Mouse (Mus musculus) midbrain, postnatal 0 days (tissue): ENCODE data around the gene Cideb. TPM values are rescaled to one million over a fixed set of nuclear protein-coding genes. Genes with fewer than 3 reads are reported as not detected.

ENCODE experiments used
- ATAC-seq: fragments of 200-750 bp; cut with Nextera tagmentation; 2 replicates; pipeline ENCODE4 v1.8.0; 2017; ENCODE audit warnings: moderate number of reproducible peaks, mild to moderate bottlenecking, moderate TSS enrichment, moderate library complexity; ENCODE audit not compliant: low FRiP score
- DNase-seq: peaks from one replicate; pipeline ENCODE4 v3.0.0-alpha.2; 2015; ENCODE audit warnings: low spot score
- H3K27ac ChIP-seq: fragments of 300-500 bp; sonication (generic); 2 replicates; pipeline ENCODE4 v1.5.1; 2014; ENCODE audit warnings: low read depth, mild to moderate bottlenecking, low read length, mixed read lengths
- H3K27me3 ChIP-seq: fragments of 300-500 bp; sonication (generic); 2 replicates; pipeline ENCODE4 v1.6.1; 2014; ENCODE audit warnings: low read length, control low read depth, mixed read lengths; ENCODE audit not compliant: insufficient read depth
- H3K36me3 ChIP-seq: fragments of 300-500 bp; sonication (generic); 2 replicates; pipeline ENCODE4 v1.6.1; 2014; ENCODE audit warnings: low read length, control low read depth, mixed read lengths; ENCODE audit not compliant: insufficient read depth
- H3K4me1 ChIP-seq: fragments of 300-500 bp; sonication (generic); 2 replicates; pipeline ENCODE4 v1.6.1; 2014; ENCODE audit warnings: mild to moderate bottlenecking, control low read depth, antibody characterized with exemption, low read length, mixed read lengths; ENCODE audit not compliant: insufficient read depth
- H3K4me2 ChIP-seq: fragments of 300-500 bp; sonication (generic); 2 replicates; pipeline ENCODE4 v1.6.1; 2014; ENCODE audit warnings: low read depth, mild to moderate bottlenecking, low read length, mixed read lengths; ENCODE audit not compliant: poor library complexity, severe bottlenecking
- H3K4me3 ChIP-seq: fragments of 300-500 bp; sonication (generic); 2 replicates; pipeline ENCODE4 v1.5.1; 2014; ENCODE audit warnings: low read depth, mild to moderate bottlenecking, low read length, moderate library complexity
- H3K9ac ChIP-seq: fragments of 300-500 bp; sonication (generic); replicated peaks from 2 replicates; pipeline ENCODE4 v1.6.1; 2014; ENCODE audit warnings: mild to moderate bottlenecking, low read length, moderate library complexity, mixed read lengths; ENCODE audit not compliant: poor library complexity, severe bottlenecking
- H3K9me3 ChIP-seq: fragments of 300-500 bp; sonication (generic); 2 replicates; pipeline ENCODE4 v1.6.1; 2016; ENCODE audit warnings: low read length, control low read depth
- CTCF ChIP-seq: IDR thresholded peaks from 2 replicates; pipeline ENCODE4 v1.5.1; 2016; ENCODE audit warnings: antibody characterized with exemption, mild to moderate bottlenecking
- WGBS: fragments of 180-500 bp; shearing (Covaris S2); extraction: QIAGEN DNeasy Blood & Tissue Kit; methylation state at CpG from one replicate; pipeline ENCODE4 v1.1.7; 2014; 5-methylcytosine and 5-hydroxymethylcytosine counted together
- polyA plus RNA-seq: library from polyadenylated mRNA; unstranded; fragments of >200 nt; fragmentation: Nextera tagmentation; extraction: Ambion mirVana; gene quantifications from 2 replicates; pipeline ENCODE4 v1.2.1, GENCODE M21; 2015
- total RNA-seq: library from RNA; depleted of rRNA; stranded (reverse); fragments of >200 nt; gene quantifications from 2 replicates; pipeline ENCODE4 v1.2.3, GENCODE M21; 2014

Cideb gene
- total and polyA plus RNA-seq, 2 experiments from 2014 or later, result 1.1 to 2.6 TPM

DNA sequence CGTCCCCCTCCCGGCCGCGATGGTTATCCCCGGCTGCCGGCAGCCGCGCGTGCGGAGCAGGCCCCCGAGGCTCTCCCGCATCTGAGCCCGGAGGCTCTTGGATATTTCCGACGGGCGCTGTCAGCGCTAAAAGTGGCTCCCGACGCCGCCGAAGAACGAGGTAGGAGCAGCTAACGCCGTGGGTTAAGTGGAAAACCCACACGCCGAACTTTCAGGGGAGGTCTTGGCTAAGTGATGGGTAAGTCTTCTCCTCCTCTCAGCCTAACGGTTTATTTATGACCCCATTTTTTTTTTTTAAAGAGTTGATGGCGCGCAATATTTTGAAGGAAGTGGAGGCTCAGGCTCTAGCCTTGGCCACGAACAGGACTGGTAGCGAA, 12.4 kb downstream of the Cideb start:
- Histone ChIP-seq H3K4me1 (peaks cover 14% of the 10 kb centered on the region), H3K36me3 (peaks cover 18% of the 10 kb centered on the region), H3K27me3 (no peaks in the 10 kb centered on the region), H3K4me2 (peak overlapping the region; percentile 98), H3K4me3 (peak overlapping the region; percentile 83), H3K27ac (no peak overlapping the region), H3K9me3 (no peaks in the 10 kb centered on the region), H3K9ac (peak overlapping the region; percentile 66)
- no peak for TF ChIP-seq CTCF
- DNase-seq (no peak), ATAC-seq (no peak)
- 0% methylated on average over 31 of the region's 31 CpGs for WGBS

DNA sequence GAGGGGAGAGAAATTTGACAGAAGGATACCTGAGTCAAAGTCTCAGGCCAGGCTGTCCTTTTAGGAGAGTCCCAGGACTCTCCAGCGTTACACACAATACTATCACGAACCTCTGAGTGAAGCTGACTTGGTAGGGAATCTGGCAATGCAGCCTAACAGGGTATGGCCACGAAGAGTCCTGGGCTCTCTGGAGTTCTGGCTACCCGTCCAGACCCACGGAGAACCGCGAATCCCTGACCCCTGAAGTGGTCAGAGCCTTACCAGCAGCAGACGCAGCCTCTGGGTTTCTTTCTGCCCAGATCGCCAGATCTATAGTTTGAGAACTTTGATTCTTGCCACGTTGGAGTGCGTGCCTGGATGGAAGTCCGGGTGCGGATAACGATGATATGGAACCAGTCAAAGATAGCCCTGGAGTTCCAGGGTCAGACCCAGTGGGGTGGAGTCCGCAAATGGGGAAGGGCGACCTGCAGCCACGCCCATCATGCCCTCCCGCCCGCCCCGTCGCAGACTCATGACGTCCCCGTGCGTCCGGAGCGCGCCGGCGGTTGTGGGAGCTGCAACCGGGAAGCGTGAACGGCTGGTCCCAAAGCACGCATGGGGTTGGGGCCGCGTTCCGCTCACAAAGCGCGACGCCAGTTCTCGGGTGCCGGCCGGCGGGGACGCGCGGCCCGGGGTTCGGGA, 12.9 kb downstream of the Cideb start, which contains the start of the genes Dhrs1 and Nop9:
Gene Dhrs1, minus strand, starts transcription at position 511 of the 681 bp plus-strand sequence.
Gene Nop9, plus strand, starts transcription at position 514 of the 681 bp plus-strand sequence.
- Histone ChIP-seq H3K4me3 (peak within 1 kb of the TSS; percentile 83), H3K27ac (no peak within 1 kb of the TSS), H3K4me1 (peaks cover 14% of the 10 kb centered on the region), H3K4me2 (peak within 1 kb of the TSS; percentile 98), H3K9ac (peak within 1 kb of the TSS; percentile 66), H3K27me3 (no peaks in the 10 kb centered on the region), H3K36me3 (peaks cover 14% of the 10 kb centered on the region), H3K9me3 (no peaks in the 10 kb centered on the region)
- TF ChIP-seq CTCF, result no peak
- ATAC-seq (peak; percentile 86), DNase-seq (peak; percentile 81)
- 3% methylated on average over 36 of the region's 48 CpGs for whole genome bisulfite sequencing

DNA sequence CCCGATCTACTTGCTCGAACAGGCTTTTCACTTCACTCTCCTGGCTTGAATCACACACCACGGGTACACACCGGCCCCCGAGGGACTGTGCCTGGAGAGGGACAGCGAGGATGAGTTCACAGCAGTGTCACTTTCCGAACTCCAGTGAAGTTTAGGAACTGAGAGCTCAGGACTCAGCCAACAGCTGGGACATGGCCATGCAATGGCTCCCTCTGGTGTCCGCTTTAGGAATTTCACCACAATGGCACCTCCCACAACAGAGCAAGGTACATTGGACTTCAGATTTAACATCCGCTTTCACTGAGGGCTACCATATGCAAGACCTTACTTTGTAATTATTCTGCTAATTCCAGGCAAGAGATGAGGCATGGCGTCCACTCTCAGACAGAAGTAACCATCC, 14.5 kb downstream of the Cideb start:
- peak; percentile 98 for TF ChIP-seq CTCF
- 18% methylated on average over 10 of the region's 10 CpGs for WGBS

DNA sequence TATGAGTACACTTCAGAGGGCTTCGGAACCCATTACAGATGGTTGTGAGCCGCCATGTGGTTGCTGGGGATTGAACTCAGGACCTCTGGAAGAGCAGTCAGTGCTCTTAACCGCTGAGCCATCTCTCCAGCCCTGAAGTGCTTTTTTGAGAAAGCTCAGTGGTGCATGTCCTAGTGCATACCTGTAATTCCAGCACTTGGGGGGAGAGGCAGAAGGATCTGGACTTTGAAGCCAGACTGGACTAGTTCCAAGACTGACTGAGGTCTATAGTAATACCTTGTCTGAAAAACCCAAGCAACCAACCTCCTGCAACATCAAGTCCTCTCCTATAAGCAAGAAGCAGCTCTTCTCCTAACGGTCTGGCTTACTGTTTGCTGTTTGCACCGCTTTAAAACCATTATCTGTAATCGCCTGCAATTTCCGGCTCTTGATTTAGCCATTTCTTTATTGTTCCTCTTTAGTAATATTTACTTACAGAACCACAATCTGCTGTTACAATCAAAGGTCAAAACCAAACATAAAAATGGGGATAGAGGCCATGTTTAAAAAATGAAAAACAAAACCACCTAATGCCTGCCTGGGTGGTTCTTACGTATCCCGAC, 21.1 kb downstream of the Cideb start:
- WGBS, result 83% methylated on average over 9 of the region's 9 CpGs
- no peaks in the 10 kb centered on the region for H3K4me1 ChIP-seq
- no peak for DNase-seq

More for the DNA sequence above, 14.5 kb downstream of the Cideb start:
- H3K36me3 ChIP-seq, result peaks cover 13% of the 10 kb centered on the region; the same call in 1 of the 2 replicates
- H3K27ac ChIP-seq, result no peak overlapping the region
- no peak overlapping the region for H3K9ac ChIP-seq
- no peaks in the 10 kb centered on the region for H3K9me3 ChIP-seq
- ATAC-seq (peak; percentile 63; the same call in 1 of the 2 replicates), DNase-seq (peak; percentile 83)
- H3K4me1 ChIP-seq, result peaks cover 14% of the 10 kb centered on the region
- peak overlapping the region; percentile 10; the same call in 1 of the 2 replicates for H3K4me2 ChIP-seq
- no peaks in the 10 kb centered on the region for H3K27me3 ChIP-seq
- H3K4me3 ChIP-seq, result 0 out of 2 replicates have a peak overlapping the region, but pooled peaks have one; percentile 0

DNA sequence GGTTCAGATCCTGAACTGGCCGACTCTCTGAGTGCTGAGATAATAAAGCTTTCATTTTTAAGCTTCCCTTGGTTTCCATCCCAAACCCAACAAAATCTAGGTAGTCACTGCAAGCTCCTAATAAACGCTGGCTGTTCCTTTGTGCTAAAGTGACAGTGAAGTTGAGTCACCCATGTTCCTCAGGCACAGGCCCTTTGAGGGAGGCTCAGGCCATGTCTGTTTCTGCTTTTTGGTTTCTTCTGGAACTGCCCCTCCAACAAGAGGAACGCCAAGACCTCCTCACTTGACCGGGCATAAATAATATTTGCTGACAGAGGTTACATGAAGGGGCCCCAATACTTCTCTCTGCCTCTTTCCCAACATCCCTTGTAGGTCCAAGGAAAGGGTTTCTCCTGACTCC, 22.5 kb downstream of the Cideb start:
- DNase-seq, result no peak
- Histone ChIP-seq H3K4me1 (no peaks in the 10 kb centered on the region), H3K4me3 (no peak overlapping the region), H3K27me3 (peaks cover 2% of the 10 kb centered on the region; the same call in 1 of the 2 replicates), H3K9ac (no peak overlapping the region), H3K4me2 (no peak overlapping the region), H3K27ac (no peak overlapping the region), H3K9me3 (no peaks in the 10 kb centered on the region), H3K36me3 (peaks cover 14% of the 10 kb centered on the region; the same call in 1 of the 2 replicates)
- no peak for ATAC-seq
- WGBS, result 82% methylated on average over 4 of the region's 4 CpGs
- no peak for TF ChIP-seq CTCF

More for the DNA sequence above, 21.1 kb downstream of the Cideb start:
- Histone ChIP-seq H3K4me3 (no peak overlapping the region), H3K36me3 (peaks cover 18% of the 10 kb centered on the region; the same call in 1 of the 2 replicates), H3K4me2 (no peak overlapping the region), H3K9ac (no peak overlapping the region), H3K9me3 (no peaks in the 10 kb centered on the region), H3K27me3 (peaks cover 2% of the 10 kb centered on the region; the same call in 1 of the 2 replicates), H3K27ac (no peak overlapping the region)
- TF ChIP-seq CTCF, result no peak
- no peak for ATAC-seq

DNA sequence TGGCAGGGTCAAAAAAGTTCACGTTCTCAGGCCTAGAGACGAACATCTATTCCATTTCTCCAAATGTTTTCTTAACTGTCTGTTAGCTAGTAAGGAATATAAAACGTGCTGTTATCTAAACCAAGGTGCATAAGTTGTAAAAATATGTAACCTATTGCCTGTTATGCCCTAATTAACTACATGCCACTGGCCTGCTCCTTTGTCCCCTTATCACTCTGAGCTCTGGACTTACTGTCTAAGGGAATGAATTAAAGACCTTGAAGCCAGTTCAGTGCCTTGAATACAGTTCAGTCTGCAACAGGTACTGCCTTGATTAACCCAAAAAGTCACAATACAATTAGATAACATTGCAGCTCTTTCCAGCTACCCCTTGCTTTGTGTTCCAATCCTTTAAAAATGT, 22.9 kb downstream of the Cideb start:
- Histone ChIP-seq H3K4me1 (no peaks in the 10 kb centered on the region), H3K9me3 (no peaks in the 10 kb centered on the region), H3K27ac (no peak overlapping the region), H3K27me3 (peaks cover 2% of the 10 kb centered on the region; the same call in 1 of the 2 replicates), H3K9ac (no peak overlapping the region), H3K4me3 (no peak overlapping the region), H3K36me3 (peaks cover 14% of the 10 kb centered on the region; the same call in 1 of the 2 replicates), H3K4me2 (no peak overlapping the region)
- DNase-seq, result no peak
- no peak for ATAC-seq
- 75% methylated on average over 3 of the region's 3 CpGs for WGBS
- TF ChIP-seq CTCF, result no peak
